Mouse (Mus musculus): ENCODE results near the gene Sorcs1.
A peak's percentile ranks its signal among the peaks of the same experiment; 100 is the strongest.

Gene Sorcs1

DNA sequence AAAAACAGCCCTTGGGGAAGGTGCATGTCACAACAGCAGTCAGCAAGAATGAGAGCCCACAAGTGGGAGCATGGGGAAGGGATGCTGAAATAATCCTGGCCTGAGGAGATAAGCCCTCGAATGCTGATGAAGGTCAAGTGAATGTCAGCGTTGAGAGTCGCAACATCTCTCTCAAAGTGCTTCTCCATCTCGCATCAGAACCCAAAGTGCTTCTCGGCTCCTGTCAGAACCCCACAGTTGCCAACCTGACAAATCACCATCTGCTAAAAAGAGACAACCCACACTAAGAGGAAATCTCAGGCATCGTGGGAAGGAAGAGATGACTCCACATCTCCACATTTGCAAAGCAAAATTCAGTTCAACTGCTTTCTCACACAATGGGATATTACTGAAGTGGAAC, 119.7 kb downstream of the Sorcs1 start:
- DNase-seq: no peak

DNA sequence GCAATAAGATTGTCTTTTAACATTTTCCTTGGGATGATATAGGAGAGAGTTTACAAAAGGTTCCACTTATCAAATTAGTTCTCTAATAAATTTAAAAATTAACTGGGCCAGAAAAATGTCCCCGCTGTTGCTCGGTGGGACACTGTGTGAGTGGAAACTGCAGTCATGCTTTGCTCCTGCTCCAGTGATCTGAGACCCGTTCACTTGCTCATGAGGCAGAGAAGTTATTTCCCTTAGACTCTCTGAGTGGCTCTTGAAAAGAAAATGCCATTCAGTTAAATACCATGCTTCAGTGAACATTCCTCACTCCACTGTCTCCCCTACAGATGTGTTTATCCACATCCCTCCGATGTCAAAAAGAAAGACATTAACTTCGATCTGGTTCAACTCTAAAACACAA, 144.4 kb downstream of the Sorcs1 start:
- no peak for DNase-seq

DNA sequence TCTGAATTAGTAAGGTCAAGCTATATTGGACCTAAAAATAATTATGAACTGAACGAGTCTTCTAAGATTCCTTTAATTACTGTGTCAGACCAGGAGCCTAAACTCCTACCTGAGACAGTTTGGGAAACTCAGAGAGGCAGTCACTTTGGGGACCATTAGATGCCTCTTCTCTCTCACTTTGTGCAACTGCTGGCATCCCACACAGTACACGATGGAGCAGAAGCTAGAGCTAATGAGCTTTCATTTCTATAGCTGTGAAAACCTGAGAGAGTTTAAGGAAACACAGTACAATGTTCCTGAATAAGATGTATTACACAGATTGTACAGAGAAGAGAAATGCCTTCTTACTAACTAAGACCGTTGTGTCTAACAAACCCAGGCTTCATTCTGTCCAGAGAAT, 150.6 kb downstream of the Sorcs1 start:
- DNase-seq: no peak

DNA sequence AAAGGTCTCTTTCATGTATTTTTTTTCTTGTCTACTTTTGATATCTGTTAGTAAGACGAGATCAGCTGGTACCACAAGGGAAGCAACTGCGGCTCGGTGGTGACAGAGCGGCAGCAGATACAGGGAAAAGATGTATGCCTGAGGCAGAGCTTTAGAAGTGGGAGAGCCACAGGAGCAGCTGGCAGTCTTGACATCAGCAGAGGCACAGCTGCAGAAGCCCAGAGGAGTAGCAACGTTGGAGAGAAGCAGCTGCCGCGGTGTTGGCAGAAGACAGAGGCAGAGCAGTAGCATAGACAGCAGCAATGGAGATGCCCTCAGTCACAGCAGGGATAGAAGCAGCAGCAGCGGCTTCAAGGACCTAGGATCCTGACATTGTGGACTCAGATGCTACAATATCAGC, 152.4 kb downstream of the Sorcs1 start:
- DNase-seq: no peak

DNA sequence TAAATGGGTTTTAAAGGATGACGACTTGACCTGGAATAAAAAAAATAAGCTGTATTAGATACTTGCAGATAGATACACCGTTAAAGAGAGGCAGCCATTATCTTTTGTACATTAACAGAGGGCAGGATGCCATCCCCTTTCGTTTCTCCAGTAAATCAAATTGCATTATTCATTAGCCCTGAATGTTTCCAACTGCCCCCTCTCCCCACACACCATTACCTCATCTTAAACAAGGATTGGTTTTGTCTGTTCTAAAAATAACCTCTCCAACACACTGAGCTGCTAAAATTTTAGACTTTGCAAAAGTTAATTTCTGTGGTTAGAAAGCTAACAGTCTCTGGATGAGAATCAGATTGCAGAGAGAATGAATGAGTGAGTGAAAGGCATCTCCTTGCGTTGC, 156.5 kb downstream of the Sorcs1 start:
- no peak for DNase-seq

DNA sequence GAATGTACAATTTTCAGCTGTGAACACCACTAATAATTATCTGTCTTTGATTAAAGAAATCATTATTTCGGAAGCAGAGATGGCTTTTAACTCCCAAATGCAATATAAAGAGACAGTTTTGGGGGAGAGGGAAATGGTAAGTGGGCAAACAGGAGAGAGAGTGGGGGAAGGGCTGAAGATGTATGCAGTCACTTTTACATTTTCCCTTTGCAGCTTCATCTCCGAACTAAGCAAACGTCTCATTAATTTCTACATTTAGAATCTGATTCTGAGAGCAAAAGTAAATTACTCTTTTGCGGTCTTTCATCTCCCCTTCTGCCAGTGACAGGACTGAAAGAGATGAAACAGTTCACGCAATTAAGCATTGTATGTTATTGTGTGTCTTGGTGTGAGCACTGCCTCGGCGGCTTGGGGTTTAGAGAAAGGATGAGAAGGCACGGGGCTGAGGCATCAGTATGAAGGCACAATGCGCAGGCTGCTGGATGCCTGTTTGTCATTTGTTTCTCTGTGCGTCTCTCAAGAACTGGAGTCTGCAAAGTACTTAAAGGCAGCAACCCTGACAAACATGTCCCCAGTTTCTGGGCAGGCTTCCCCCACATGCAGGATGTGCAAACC, 163.3 kb downstream of the Sorcs1 start:
- DNase-seq: no peak

DNA sequence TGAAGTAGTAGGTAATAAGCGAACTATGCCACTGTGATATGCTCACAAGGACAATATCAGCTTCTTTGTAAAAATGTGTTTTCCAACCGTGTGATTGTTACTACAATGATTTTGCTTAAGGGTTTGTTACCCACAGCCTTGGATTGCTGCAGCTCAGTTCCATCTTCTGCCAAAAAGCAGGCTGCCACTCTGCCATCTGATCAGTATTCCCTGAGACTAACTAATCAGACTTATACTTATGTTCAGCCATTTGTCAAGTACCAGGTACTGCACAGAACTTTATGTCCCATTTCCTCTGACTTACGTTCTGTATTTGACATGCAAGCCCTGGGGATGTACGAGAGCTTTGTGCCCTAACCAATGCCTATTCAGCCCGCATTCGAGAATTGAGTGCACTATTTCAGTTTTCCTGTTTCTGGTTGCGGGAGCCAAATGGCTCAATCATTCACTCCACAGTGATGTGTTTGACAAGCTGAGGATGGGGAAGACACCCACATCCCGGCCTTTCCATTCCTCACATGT, 164.1 kb downstream of the Sorcs1 start:
- no peak for DNase-seq

DNA sequence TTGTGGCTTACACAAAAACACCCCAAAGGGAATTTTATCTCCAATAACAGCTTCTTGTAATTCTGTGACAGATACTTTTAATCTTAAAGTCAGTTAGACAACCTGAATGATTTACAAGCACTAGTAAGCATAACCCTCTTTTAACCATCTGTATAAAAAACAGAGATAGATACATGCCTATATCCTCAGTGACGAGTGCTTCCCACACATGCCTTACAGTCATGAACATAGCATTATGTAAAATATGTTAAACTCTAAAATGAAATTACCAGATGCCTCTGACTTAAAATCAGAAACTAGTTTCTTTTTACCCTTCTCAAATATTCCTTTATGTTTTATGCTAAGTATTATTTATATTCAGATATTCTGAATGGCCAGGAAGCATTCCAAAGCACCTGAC, 175.6 kb downstream of the Sorcs1 start:
- DNase-seq: no peak

DNA sequence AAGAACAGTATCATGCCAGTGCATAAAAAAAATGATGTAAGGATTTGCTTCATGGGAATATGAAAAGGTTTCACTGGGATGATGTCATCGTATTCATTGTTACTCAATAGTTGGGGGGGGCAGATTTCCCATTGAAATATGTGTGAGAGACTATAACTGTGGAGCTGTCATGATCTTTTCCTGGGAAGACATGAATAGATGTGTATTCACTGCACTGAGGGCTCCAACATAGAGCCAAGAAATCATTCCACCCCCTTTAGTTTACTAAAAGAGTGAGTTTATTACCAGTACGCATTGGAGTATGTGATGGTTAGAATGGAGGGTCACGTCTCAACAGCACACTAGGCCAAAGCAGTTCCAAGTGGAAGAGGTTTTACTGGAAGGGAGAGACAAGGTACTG, 187.3 kb downstream of the Sorcs1 start:
- no peak for DNase-seq

DNA sequence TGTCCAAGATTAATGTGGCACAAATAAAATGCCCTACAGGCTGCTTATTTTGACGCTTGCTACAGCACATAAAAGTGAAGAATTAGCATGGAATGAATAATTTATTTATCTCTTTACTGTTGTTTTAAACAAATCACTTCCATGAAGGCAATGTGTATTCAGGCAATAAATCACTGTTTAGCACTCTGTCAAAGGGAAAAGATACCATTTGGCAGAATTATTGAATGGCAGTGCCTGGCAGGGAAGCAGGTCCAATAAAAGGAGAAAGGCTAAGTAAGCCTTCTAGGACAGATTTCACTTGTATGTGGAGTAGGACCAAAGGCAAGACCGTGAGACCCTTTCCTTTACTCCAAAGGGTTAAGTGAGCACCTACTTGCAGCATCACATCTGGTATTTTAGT, 187.7 kb downstream of the Sorcs1 start:
- DNase-seq: no peak

DNA sequence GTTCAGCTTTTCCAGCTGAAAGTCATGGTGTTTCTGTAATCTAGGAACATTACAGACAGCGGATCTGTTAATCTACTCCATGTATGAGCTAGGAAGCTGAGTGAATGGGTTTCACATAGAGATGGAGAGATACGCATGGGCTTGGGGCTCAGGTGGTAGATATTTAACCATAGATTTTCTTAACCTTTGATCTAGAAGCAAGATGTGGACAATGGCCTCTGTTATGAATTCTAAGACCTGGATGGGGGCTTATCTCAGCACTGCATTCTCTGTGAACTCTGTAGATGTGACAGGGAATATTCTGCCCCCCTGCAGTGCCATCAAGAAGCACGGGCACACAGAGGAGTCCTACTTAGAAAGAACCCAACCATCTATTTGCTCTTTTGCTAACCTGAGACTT, 188.7 kb downstream of the Sorcs1 start:
- no peak for DNase-seq

DNA sequence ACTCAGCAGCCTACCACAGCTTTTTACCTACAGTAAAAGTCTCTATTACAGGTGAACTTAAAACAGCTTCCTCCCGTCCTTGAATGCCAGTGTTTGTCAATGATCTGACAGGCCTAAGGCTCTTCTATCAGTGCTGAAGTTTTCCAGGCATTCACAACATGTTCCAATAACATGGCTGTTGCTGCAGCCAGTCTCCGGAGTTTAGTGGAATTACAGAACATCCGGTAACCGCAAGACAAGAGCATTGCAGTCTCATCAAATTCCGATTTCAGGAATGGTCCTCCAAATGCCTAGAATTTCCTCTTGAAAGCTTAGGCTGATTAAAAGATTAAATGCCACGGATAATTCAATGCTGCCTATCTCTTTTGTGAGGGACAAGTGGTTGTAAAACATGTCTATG, 190.0 kb downstream of the Sorcs1 start:
- DNase-seq: no peak

DNA sequence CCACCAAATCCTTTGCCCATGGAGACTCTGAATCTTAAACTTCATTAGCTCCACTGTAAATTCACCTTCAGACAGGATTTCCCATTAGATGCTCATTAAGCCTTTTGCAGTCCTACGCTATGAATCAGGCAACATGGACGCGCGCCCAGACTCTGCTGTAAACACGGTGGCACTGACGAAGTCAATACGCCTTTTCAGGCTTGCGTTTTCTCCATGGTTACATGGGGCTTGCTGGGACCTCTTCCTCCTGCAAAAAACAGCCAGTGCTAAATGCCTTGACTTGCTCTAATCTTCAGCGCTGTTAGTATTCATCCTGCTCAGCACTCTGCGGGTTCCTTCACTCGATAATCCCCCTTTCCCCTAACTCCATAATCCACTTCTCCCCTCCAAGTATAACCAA, 190.7 kb downstream of the Sorcs1 start:
- no peak for DNase-seq

DNA sequence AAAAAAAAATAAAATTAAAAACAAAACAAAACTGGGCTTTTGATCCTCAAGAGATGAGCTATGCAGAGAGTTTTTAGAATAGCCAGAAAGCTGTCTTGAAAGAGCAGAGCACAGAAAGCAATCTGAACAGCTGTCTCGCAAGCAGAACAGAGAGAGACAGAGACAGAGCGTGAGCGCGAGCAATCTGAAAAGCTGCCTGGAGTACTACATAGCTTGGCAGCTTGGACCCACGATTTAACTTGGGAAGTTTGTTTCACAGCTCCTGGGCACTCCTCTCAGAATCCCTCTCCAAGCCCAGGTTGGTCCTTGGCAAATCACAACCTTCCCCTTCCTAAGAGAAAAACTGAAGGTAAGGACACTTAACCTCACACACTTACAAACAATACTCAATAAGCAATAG, 192.1 kb downstream of the Sorcs1 start:
- DNase-seq: no peak

DNA sequence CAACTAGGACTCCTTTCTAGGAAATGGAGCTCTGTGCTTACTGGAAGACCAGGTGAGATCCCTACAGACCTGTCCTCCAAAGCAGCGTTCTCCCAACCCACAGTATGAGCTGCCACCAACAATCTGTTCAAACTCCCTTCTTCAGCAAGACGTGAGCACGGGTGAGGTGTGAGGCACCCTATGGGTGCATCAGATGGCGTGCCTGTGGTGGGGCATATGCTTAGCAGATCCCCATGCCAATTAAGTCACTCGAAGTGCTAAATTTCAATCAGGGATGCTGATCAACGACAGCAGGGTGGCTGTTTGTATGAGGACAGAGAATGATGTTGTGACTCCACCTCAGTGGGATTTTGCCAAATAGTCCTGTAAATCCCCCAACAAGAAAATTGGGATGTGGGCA, 201.7 kb downstream of the Sorcs1 start:
- DNase-seq: no peak

DNA sequence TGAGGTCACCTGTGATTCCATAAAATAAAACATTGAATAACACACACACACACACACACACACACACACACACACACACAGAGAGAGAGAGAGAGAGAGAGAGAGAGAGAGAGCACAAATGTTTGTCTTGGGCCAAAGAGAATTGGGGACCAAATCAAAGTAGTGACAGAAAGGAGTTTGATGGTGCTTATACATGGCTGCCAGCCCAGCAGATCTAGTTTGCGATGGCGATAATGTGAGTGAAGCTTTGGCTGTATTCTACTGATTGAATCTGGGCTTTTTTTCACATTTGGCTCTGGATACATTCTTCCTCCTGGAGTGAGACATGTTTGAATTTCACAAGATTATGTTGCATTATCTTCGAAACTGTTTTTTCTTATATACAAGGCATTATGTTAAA, 209.9 kb downstream of the Sorcs1 start:
- DNase-seq: no peak

DNA sequence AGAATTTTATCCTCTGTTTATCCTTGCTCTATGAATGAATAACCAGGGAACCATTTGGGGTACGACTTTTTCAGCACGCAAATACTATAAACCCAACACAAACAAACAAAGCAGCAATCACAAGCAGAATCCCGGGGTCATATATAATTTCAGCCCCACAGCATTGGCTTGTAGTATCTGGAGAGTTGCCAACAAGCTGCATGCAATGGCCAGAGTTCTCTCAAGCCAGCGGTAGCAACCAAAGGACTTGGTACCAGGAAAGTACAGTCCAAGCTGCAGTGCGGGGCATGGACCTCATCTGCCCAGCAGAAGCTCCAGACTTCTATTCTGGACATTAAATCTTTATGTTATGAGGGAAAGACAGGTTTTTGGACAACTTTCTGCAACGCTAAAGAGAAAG, 213.6 kb downstream of the Sorcs1 start:
- DNase-seq: no peak

DNA sequence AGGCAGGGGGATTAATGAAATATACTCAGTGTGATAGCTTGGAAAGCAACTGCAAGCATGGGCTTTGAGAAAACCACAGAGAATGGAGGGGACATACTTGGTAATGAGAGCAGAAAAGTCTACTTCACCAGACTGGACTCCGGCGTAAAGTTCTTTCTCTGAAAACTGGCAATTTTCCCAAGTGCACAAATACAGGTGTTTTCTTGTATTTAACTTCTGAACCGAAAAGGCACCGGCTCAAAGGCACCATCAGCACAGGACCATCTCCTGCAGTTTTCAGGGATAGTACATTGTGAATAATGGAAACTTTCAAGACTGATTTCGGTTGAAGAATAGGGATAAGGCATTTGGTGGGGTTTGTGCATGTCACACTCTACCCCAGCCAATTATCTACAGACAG, 219.9 kb downstream of the Sorcs1 start:
- no peak for DNase-seq

DNA sequence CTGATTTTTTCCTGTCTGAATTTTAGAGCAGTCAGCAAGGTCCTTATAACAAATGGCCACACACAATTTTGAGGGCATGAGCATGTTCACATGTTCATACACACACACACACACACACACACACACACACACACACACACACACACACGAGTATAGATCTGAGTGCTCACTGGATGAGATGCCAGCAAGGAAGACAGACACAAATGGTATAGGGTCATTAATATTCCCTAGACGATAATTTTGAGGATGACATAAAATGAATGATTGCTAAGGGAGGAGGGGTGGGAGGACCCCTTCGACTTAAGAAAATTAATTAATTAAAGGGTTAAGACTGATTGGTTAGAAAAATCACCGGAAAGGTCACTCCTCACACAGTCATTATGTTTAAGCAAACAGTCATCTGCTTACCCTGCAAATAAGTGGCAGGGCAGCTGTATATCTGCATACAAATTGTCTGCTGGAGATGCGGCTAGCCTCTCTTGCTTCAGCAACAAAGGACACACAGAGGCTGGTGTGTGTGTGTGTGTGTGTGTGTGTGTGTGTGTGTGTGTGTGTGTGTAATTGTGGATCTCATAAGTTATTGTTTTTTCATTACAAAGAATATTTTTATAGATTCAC, 221.1 kb downstream of the Sorcs1 start:
- DNase-seq: no peak

DNA sequence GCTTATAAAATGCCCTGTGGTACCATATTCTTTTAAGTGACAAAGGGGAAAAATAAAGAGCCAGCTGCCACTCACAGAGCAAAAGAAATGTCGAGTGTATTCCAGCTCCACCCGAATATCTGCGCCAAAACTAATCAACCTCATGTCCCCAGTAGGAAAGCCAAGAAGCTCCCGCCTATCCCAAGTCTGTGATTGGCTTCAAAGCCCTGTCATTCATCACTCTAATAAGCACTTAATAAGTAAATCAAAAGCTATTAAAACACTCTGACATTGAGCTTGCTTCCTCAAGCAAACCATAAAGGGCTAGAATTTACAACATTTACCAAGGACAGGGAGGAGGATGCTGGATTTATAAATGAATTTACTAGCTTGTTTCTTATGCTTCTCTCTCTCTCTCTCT, 237.3 kb downstream of the Sorcs1 start:
- DNase-seq: no peak

DNA sequence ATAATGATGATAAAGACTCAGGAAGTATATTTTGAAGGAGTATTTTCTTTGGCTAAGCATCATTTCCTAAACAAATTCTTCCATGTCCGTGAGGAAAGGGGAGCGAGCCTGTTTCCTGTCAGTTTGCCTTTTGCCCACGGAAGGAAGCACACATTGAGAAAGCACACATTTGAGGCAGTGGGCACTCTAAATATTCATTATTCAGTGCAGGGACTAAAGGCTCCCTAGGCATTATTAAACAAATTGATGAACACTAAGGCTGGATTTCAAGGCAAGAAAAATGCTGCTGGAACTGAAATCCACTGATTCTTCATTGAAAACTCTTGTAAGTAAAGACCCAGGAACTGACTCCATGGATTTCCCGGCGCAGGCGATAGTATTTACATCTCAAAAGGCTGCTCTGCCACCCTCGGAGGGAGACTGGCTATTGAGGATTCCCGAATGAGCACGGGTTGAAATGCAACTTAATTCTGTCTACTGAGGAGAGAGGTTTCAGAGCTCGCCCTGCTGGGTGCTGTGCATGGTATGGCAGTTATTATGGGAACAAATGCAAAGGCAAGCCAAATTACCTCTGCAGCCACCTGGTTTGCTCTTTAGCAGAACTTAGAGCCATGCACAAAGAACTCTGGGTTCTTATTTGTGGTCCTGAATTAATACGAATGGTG, 238.1 kb downstream of the Sorcs1 start:
- no peak for DNase-seq

DNA sequence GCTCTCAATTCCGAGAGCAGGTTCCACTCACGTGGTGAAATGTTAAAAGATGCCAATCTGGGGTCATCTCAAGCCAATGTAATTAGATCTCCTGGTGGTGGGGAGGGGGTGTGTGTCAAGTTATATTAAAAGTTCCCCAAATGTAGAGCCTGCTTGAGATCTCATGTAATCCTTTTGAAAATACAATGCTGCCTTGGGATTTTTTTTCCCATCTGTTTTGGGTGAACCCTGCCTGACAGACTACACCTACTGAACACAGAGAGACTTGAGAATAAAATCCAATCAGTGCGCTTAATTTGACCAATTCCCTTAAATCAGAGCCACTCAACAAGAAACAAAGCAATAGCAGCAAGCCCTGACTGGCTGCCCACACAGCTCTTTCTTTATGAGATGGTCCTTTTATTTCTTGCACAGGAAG, 239.0 kb downstream of the Sorcs1 start:
- DNase-seq: no peak

DNA sequence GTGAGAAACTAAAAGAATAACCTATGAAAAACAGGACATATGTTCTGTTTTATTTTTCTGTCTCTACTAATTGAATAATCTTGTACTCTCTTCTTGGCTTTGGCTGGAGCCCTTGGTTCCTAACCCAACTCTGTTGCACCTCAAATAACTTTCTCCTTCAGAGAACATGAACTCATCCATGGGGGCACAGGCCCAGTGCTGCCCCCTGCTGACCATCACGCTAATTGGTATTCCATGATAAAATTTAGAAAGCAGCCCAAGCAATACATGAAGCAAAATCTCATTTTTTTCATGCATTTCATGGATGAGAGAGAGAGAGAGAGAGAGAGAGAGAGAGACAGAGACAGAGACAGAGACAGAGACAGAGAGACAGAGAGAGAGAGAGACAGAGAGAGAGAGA, 255.5 kb downstream of the Sorcs1 start:
- peak in 1 of 2 experiments; percentile 12 for DNase-seq

DNA sequence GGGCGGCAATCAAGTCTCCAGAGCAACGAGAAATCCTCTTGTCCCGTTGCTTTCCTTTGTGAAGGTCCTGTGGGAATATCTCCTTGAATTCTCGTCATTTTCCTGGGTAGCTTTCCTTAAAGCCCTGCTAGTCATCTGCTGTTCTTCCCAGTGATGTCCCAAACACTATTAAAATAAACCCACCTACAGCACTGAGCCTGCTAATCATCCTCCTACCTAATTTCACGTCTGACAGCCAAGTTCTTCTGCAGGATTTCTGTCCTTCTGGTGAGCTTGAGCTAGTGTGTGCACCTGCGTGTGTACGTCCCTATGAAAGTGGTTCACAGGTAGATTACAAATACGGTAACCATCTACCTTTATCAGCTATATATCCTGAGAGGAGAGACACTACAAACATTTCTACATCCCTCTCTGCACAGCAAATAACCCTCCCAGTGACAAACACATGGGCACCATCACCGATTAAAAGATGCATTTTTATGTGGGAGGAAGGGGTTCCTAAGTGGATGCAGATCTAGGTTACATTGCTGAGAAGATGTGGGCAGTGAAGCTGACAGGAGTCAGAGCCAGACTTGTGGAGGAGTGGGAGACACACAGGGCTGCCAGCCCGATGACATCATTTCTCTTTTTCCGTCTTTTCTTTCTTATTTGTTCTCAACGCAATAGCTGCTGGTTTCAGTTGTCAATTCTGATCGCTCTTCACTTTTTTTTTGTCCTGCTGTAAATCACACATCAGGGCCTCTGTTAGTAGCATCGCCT, 259.3 kb downstream of the Sorcs1 start:
- no peak for DNase-seq

Data from kidney, postnatal 25 days (tissue).